Mouse (Mus musculus): Measurements from ENCODE around the gene Ccdc62. TPM values are rescaled to one million over a fixed set of nuclear protein-coding genes. Genes with fewer than 3 reads are reported as not detected.

Ccdc62 gene
- total and polyA plus RNA-seq, 3 experiments: 7.5 to 13.4 TPM; not detected in 1

GRCm38 (mm10) chr5:123933957-123934591 is 3.6 kb downstream of the Ccdc62 start (continued):
- no peak for TF ChIP-seq USF2 (IDR thresholded peaks at IDR 0.05; ENCODE audit: borderline replicate concordance in 1 of 2, insufficient read depth in 1 of 2, low read depth in 1 of 2, low read length in 2 of 2)
- peak; percentile 67; the same call in 1 of the 2 replicates for TF ChIP-seq SIN3A (IDR thresholded peaks at IDR 0.05; ENCODE audit: low read length)
- TF ChIP-seq ZMIZ1 (IDR thresholded peaks at IDR 0.05; ENCODE audit: low read depth, low read length): peak; percentile 2
- TF ChIP-seq CTCF (IDR thresholded peaks at IDR 0.05 in 2 of 3, conservative IDR thresholded peaks at IDR 0.05 in 1 of 3; ENCODE audit: control insufficient read depth in 1 of 3, insufficient read depth in 1 of 3, low read depth in 2 of 3, low read length in 3 of 3, poor library complexity in 1 of 3, severe bottlenecking in 1 of 3): peak; percentile 53 to 70 (median 56)
- no peak for TF ChIP-seq ZKSCAN1 (IDR thresholded peaks at IDR 0.05; ENCODE audit: low read depth, low read length)
- 0 out of 2 replicates have a peak, but pooled peaks have one; percentile 86 for TF ChIP-seq UBTF (IDR thresholded peaks at IDR 0.05; ENCODE audit: borderline replicate concordance, insufficient read depth, low read depth, low read length)
- TF ChIP-seq TAL1 (IDR thresholded peaks at IDR 0.05; ENCODE audit: low read length): peak; percentile 76
- TF ChIP-seq MYC (IDR thresholded peaks at IDR 0.05; ENCODE audit: low read depth, low read length): peak; percentile 85; the same call in 1 of the 2 replicates
- TF ChIP-seq E2F4 (IDR thresholded peaks at IDR 0.05; ENCODE audit: borderline replicate concordance, low read depth, low read length): no peak
- TF ChIP-seq GATA1 (IDR thresholded peaks at IDR 0.05; ENCODE audit: low read depth, low read length): peak; percentile 82
- peak; percentile 16 for TF ChIP-seq HCFC1 (IDR thresholded peaks at IDR 0.05; ENCODE audit: low read depth, low read length)
- TF ChIP-seq JUND (IDR thresholded peaks at IDR 0.05; ENCODE audit: low read depth, low read length): no peak
- TF ChIP-seq ELF1 (IDR thresholded peaks at IDR 0.05; ENCODE audit: low read depth, low read length): no peak

GRCm38 (mm10) chr5:123935931-123936330 is 5.5 kb downstream of the Ccdc62 start:
- Histone ChIP-seq H3K27ac (ENCODE audit: control insufficient read depth, low read depth, low read length) (no peak overlapping the region), H3K79me2 (ENCODE audit: control insufficient read depth, insufficient read depth, low read length, poor library complexity) (peaks cover 13% of the 10 kb centered on the region), H3K27me3 (ENCODE audit: control insufficient read depth in 1 of 2, insufficient read depth in 2 of 2, low read length in 2 of 2) (no peaks in the 10 kb centered on the region), H3K9me3 (replicated peaks; ENCODE audit: insufficient read depth, low read length) (no peaks in the 10 kb centered on the region), H3K36me3 (ENCODE audit: control insufficient read depth in 1 of 2, insufficient read depth in 2 of 2, low read length in 2 of 2) (peaks cover 0 to 12% of the 10 kb centered on the region in 2 experiments; a peak in 2 of 4 replicates), H3K9ac (ENCODE audit: control insufficient read depth, low read depth, low read length, poor library complexity, severe bottlenecking) (no peak overlapping the region), H3K4me3 (ENCODE audit: control insufficient read depth in 1 of 2, insufficient read depth in 1 of 2, low read depth in 2 of 2, low read length in 2 of 2) (no peak overlapping the region), H3K4me1 (ENCODE audit: control insufficient read depth in 1 of 2, insufficient read depth in 2 of 2, low read length in 2 of 2) (peaks cover 0 to 14% of the 10 kb centered on the region in 2 experiments; a peak in 2 of 4 replicates)
- TF ChIP-seq MXI1 (IDR thresholded peaks at IDR 0.05; ENCODE audit: low read depth, low read length) (no peak), ZC3H11A (IDR thresholded peaks at IDR 0.05; ENCODE audit: low read depth, low read length) (no peak), MAX (IDR thresholded peaks at IDR 0.05; ENCODE audit: low read length) (no peak), ZNF384 (IDR thresholded peaks at IDR 0.05; ENCODE audit: low read depth, low read length) (no peak), ETS1 (IDR thresholded peaks at IDR 0.05; ENCODE audit: low read depth, low read length) (no peak), NELFE (IDR thresholded peaks at IDR 0.05; ENCODE audit: low read depth, low read length) (no peak), TCF12 (IDR thresholded peaks at IDR 0.05; ENCODE audit: low read depth, low read length) (no peak), TBP (IDR thresholded peaks at IDR 0.05; ENCODE audit: low read depth, low read length) (no peak), RAD21 (IDR thresholded peaks at IDR 0.05; ENCODE audit: low read depth, low read length) (no peak), SMC3 (IDR thresholded peaks at IDR 0.05; ENCODE audit: low read depth, low read length) (no peak), KAT2A (conservative IDR thresholded peaks at IDR 0.05; ENCODE audit: low read depth, low read length) (no peak), GATA1 (IDR thresholded peaks at IDR 0.05; ENCODE audit: low read depth, low read length) (no peak), CTCF (IDR thresholded peaks at IDR 0.05 in 2 of 3, conservative IDR thresholded peaks at IDR 0.05 in 1 of 3; ENCODE audit: control insufficient read depth in 1 of 3, insufficient read depth in 1 of 3, low read depth in 2 of 3, low read length in 3 of 3, poor library complexity in 1 of 3, severe bottlenecking in 1 of 3) (no peak), EP300 (IDR thresholded peaks at IDR 0.05; ENCODE audit: low read depth in 1 of 2, low read length in 2 of 2) (no peak), NRF1 (IDR thresholded peaks at IDR 0.05; ENCODE audit: insufficient read depth, low read depth, low read length, poor library complexity, severe bottlenecking) (no peak), ZKSCAN1 (IDR thresholded peaks at IDR 0.05; ENCODE audit: low read depth, low read length) (no peak)
- DNase-seq (ENCODE audit: low read depth, low spot score): no peak

Data from MEL (cell line).